Mouse (Mus musculus) olfactory bulb, adult 2 months (tissue): ENCODE measurements at regions not wholly inside any gene's neighbourhood (a gene's known extent, or its start where the extent isn't known, plus 50 kb on each side); places are given as distances from the start of the nearest gene placed in this dataset.

Experiments
- CTCF ChIP-seq: fragments of 200-500 bp; IDR thresholded peaks from 2 replicates; pipeline ENCODE4 v1.5.1; 2012; ENCODE audit warnings: low read depth, mild to moderate bottlenecking, low read length, moderate library complexity; ENCODE audit not compliant: insufficient read depth
- POLR2A ChIP-seq: fragments of 200-500 bp; IDR thresholded peaks from 2 replicates; pipeline ENCODE4 v1.6.1; 2012; ENCODE audit warnings: mild to moderate bottlenecking, low read depth, low read length, moderate library complexity; ENCODE audit not compliant: insufficient read depth

GRCm38 (mm10) chr1:150260355-150260754, 58.9 kb upstream of the Pdc start:
- TF ChIP-seq POLR2A (no peak), CTCF (no peak)
